Comparison of ENCODE assay signal across 11 mouse cellular contexts in genomic region chr5:71545554-71545953, GRCm38 (mm10). TPM values are rescaled to one million over a fixed set of nuclear protein-coding genes. Genes with fewer than 3 reads are reported as not detected.
DNase-seq lines count a peak whose midpoint lies in the region; ATAC-seq lines count a peak whose summit lies in the region.
"Had no signal": no experiment of that assay in that cellular context is flagged by ENCODE, and none has a peak within 500 bp of the region (broad histone marks: within the 10 kb centered on the region; RNA-seq: fewer than 3 reads in every experiment).

No protein-coding gene starts in this region.

- DNase-seq in adrenal gland, adult (ENCODE audit: inconsistent age in 2 of 2, low spot score in 1 of 2), result peak; percentile 5 to 66
- no peak for DNase-seq in adrenal gland, postnatal 4 days (ENCODE audit: low spot score in 2 of 2)
- peak; percentile 43 for DNase-seq in kidney, adult 9 months
- peak; percentile 53 for DNase-seq in 3T3-L1 (ENCODE audit: low read depth, low spot score)
- DNase-seq in cerebellum, postnatal 10 days, result peak; percentile 28 to 38
- no peak for DNase-seq in c-Kit-positive CD71-positive TER-119-positive erythroid progenitor cells, embryonic 14.5 days (ENCODE audit: low spot score)
- DNase-seq in thymus, postnatal 14 days, result no peak
- DNase-seq: thymus, postnatal 36 days had no signal

- no peak overlapping the region for H3K4me3 ChIP-seq in kidney, embryonic 14.5 days (ENCODE audit: low read length)
- H3K4me3 ChIP-seq: hindbrain, embryonic 13.5 days had no signal

- H3K27me3 ChIP-seq in kidney, embryonic 14.5 days (ENCODE audit: control insufficient read depth, insufficient read depth, low read length), result no peaks in the 10 kb centered on the region
- H3K27me3 ChIP-seq: hindbrain, embryonic 13.5 days had no signal

- H3K4me2 ChIP-seq in kidney, embryonic 14.5 days (replicated peaks; ENCODE audit: low read depth, low read length), result no peak overlapping the region
- H3K4me2 ChIP-seq: hindbrain, embryonic 13.5 days had no signal

- H3K9me3 ChIP-seq in kidney, embryonic 14.5 days (ENCODE audit: control insufficient read depth, low read length), result no peaks in the 10 kb centered on the region

- no peak for ATAC-seq in kidney, embryonic 14.5 days (ENCODE audit: low FRiP score, low TSS enrichment)

- H3K4me1 ChIP-seq in kidney, embryonic 14.5 days (ENCODE audit: control insufficient read depth, insufficient read depth, low read length), result no peaks in the 10 kb centered on the region
- H3K4me1 ChIP-seq: hindbrain, embryonic 13.5 days had no signal

- no peak overlapping the region for H3K27ac ChIP-seq in kidney, embryonic 14.5 days (ENCODE audit: low read depth, low read length)
- H3K27ac ChIP-seq: hindbrain, embryonic 13.5 days; liver, embryonic 14.5 days had no signal

- H3K9ac ChIP-seq in kidney, embryonic 14.5 days (ENCODE audit: low read depth, low read length), result no peak overlapping the region
- H3K9ac ChIP-seq: hindbrain, embryonic 13.5 days; liver, embryonic 14.5 days had no signal

- H3K36me3 ChIP-seq in kidney, embryonic 14.5 days (ENCODE audit: control insufficient read depth, insufficient read depth, low read length), result no peaks in the 10 kb centered on the region
- H3K36me3 ChIP-seq: hindbrain, embryonic 13.5 days had no signal

RNA-seq across cellular contexts. Expression of gene Cox7b2, which starts 2.5 kb away (rescaled TPM):
- not detected for total RNA-seq in adrenal gland, postnatal 4 days (2021)
- polyA plus RNA-seq in kidney, embryonic 14.5 days (2014; fragmentation: Nextera tagmentation; extraction: Ambion mirVana), result not detected in 2 replicates
- polyA plus RNA-seq: liver, embryonic 14.5 days had no signal

Comparison
In these comparisons a context has a peak if more than half of its experiments do, and no peak if none do; other contexts are left out.
1. DNase-seq: peak in adrenal gland, adult (2 of 2), kidney, adult 9 months (single experiment), 3T3-L1 (single experiment) and cerebellum, postnatal 10 days (2 of 2); none in adrenal gland, postnatal 4 days (0 of 2), c-Kit-positive CD71-positive TER-119-positive erythroid progenitor cells, embryonic 14.5 days (single experiment) and thymus, postnatal 14 days (single experiment).